Mouse (Mus musculus) thymus, postnatal 25 days (tissue): ENCODE measurements around the gene Thada.
A peak's percentile ranks its signal among the peaks of the same experiment; 100 is the strongest.

ENCODE experiments used
- DNase-seq: peaks from one replicate; pipeline ENCODE4 v3.0.0; 2022

Gene Thada

GRCm38 (mm10) chr17:84156748-84157742, 309.0 kb downstream of the Thada start:
- peak; percentile 26 for DNase-seq

- DNase-seq: no peak
Measured at GRCm38 (mm10) chr17:84156227-84156573, 309.8 kb downstream of the Thada start.

- no peak for DNase-seq
Measured at GRCm38 (mm10) chr17:84155516-84156226, 310.3 kb downstream of the Thada start.

GRCm38 (mm10) chr17:84155029-84155338, 311.0 kb downstream of the Thada start:
- DNase-seq: no peak

GRCm38 (mm10) chr17:84154302-84155028, 311.5 kb downstream of the Thada start:
- no peak for DNase-seq

- DNase-seq: no peak
Measured at GRCm38 (mm10) chr17:84152976-84153786, 312.8 kb downstream of the Thada start.

- DNase-seq: no peak
Measured at GRCm38 (mm10) chr17:84152206-84152975, 313.6 kb downstream of the Thada start.

- DNase-seq: no peak
Measured at GRCm38 (mm10) chr17:84151306-84151705, 314.7 kb downstream of the Thada start.

GRCm38 (mm10) chr17:84150291-84150690, 315.7 kb downstream of the Thada start:
- no peak for DNase-seq

- DNase-seq: no peak
Measured at GRCm38 (mm10) chr17:84149566-84149965, 316.4 kb downstream of the Thada start.

- no peak for DNase-seq
Measured at GRCm38 (mm10) chr17:84148499-84149484, 317.2 kb downstream of the Thada start.

- no peak for DNase-seq
Measured at GRCm38 (mm10) chr17:84147183-84148108, 318.6 kb downstream of the Thada start.

- DNase-seq: no peak
Measured at GRCm38 (mm10) chr17:84146458-84147182, 319.4 kb downstream of the Thada start.

- DNase-seq: peak; percentile 75
Measured at GRCm38 (mm10) chr17:84145826-84146287, 320.1 kb downstream of the Thada start.

GRCm38 (mm10) chr17:84144762-84145599, 321.0 kb downstream of the Thada start:
- DNase-seq: no peak

- DNase-seq: no peak
Measured at GRCm38 (mm10) chr17:84144130-84144529, 321.9 kb downstream of the Thada start.

- DNase-seq: no peak
Measured at GRCm38 (mm10) chr17:84143219-84143844, 322.7 kb downstream of the Thada start.
